Mouse (Mus musculus) layer of hippocampus, postnatal 25 days (tissue): ENCODE data around the gene Nudt13. TPM values are rescaled to one million over a fixed set of nuclear protein-coding genes. Genes with fewer than 3 reads are reported as not detected.
A peak's percentile ranks its signal among the peaks of the same experiment; 100 is the strongest.

Experiments
- DNase-seq, 2 experiments: peaks; one replicate each; pipeline ENCODE4 v3.0.0; 2022; ENCODE audit warnings: mixed read lengths in 2 of 2, low spot score in 1 of 2; ENCODE audit errors: extremely low spot score in 1 of 2
- total RNA-seq, 2 experiments: library from RNA; stranded (reverse); gene quantifications; 2 replicates each; pipeline ENCODE4 v1.2.3; 2021

The Nudt13 gene
- total RNA-seq, 2 experiments from 2014 or later = 21.9 to 25.1 TPM

GRCm38 (mm10) chr14:20331316-20331715 lies 36.8 kb downstream of the Nudt13 start:
- DNase-seq = no peak

GRCm38 (mm10) chr14:20339415-20339814 lies 44.9 kb downstream of the Nudt13 start:
- no peak for DNase-seq

- no peak for DNase-seq
These were observed 45.7 kb downstream of the Nudt13 start for GRCm38 (mm10) chr14:20340149-20340548.

GRCm38 (mm10) chr14:20340866-20341265 lies 46.4 kb downstream of the Nudt13 start:
- DNase-seq = no peak

GRCm38 (mm10) chr14:20345885-20346284 lies 51.4 kb downstream of the Nudt13 start:
- DNase-seq = no peak

- DNase-seq = no peak
These were observed 53.0 kb downstream of the Nudt13 start for GRCm38 (mm10) chr14:20347441-20347990.

- DNase-seq = peak; percentile 88 to 89
These were observed 53.6 kb downstream of the Nudt13 start, which contains the start of the genes Ecd and Fam149b for GRCm38 (mm10) chr14:20347991-20348541. Gene Ecd (minus strand): TSS chr14:20348121. Gene Fam149b (plus strand): TSS chr14:20348162.

- DNase-seq = no peak
These were observed 68.7 kb downstream of the Nudt13 start for GRCm38 (mm10) chr14:20363230-20363629.

Other genes starting within 250 kb of the Nudt13 start
- gene Saysd1, start 156.2 kb upstream of the Nudt13 start, total RNA-seq = 1 to 10 TPM; 5.5 to 6.0 TPM
- gene Kcnk5, start 112.9 kb upstream of the Nudt13 start, total RNA-seq = under 1 TPM; 0.42 to 0.57 TPM
- not detected for gene Kcnk16, start 25.5 kb upstream of the Nudt13 start, total RNA-seq
- gene Ecd, start 53.4 kb downstream of the Nudt13 start, total RNA-seq = 10 to 100 TPM; 31.1 to 34.4 TPM
- 10 to 100 TPM; 42.4 to 51.7 TPM for gene Fam149b, start 53.5 kb downstream of the Nudt13 start, total RNA-seq
- 10 to 100 TPM; 25.2 to 27.4 TPM for gene Dnajc9, start 94.2 kb downstream of the Nudt13 start, total RNA-seq
- gene Mrps16, start 98.9 kb downstream of the Nudt13 start, total RNA-seq = 10 to 100 TPM; 34.0 to 36.4 TPM
- under 1 TPM; 0.62 to 0.82 TPM for gene Cfap70, start 157.5 kb downstream of the Nudt13 start, total RNA-seq
- 10 to 100 TPM; 54.9 to 57.1 TPM for gene Anxa7, start 185.4 kb downstream of the Nudt13 start, total RNA-seq
- gene Mss51, start 202.2 kb downstream of the Nudt13 start, total RNA-seq = under 1 TPM; 0.66 to 0.85 TPM